Comparison of ENCODE assay signal across 7 mouse cellular contexts in the genomic region with DNA sequence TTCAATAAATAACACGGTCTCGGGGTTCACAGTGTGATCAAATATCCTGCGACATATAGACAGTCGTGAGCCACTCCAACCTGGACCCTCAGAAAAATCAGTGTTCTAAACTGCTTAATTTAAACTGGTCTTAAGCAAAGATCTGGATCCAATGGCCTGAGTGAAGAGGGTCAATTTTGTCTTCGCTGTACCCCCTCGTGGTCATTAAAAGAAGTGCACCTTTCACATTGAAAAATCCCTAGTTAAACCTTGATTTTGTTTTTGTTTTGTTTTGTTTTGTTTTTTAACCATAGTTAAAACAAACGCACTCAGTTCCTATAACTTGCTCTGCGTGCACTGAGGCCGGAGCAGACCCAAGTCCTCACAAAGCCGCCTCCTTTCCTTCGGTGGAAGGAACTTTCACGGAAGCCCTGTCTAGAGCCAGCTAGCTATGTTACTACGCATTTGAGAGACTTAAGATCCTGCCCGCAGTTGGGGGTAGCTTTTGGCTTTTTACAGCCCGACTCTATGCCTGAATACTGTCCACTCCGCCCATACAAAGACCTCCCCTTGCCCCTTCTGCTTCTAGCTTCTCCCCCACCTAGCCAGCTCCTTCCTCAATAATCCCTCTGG. TPM values are rescaled to one million over a fixed set of nuclear protein-coding genes. Genes with fewer than 3 reads are reported as not detected.
A peak's percentile ranks its signal among the peaks of the same experiment; 100 is the strongest.
DNase-seq lines count a peak whose midpoint lies in the region; ATAC-seq and TF ChIP-seq lines count a peak whose summit lies in the region.

No protein-coding gene starts in this region.

- TF ChIP-seq POLR2A in testis, adult 2 months (IDR thresholded peaks at IDR 0.05; ENCODE audit: control insufficient read depth, low read depth, low read length), result no peak

- H3K27ac ChIP-seq in testis, adult 2 months (ENCODE audit: control insufficient read depth, insufficient read depth, low read depth, low read length), result peak overlapping the region; percentile 78
- H3K27ac ChIP-seq in liver, embryonic 14.5 days, result peak overlapping the region; percentile 76

- ATAC-seq in liver, embryonic 14.5 days (ENCODE audit: insufficient read depth), result no peak

- no peak for TF ChIP-seq CTCF in testis, adult 2 months (IDR thresholded peaks at IDR 0.05; ENCODE audit: control insufficient read depth, insufficient read depth, insufficient replicate concordance, low read depth, low read length)
- TF ChIP-seq CTCF in liver, embryonic 14.5 days (IDR thresholded peaks at IDR 0.05; ENCODE audit: low read depth), result peak; percentile 72

- no peaks in the 10 kb centered on the region for H3K9me3 ChIP-seq in liver, embryonic 14.5 days (ENCODE audit: control insufficient read depth, low read length)

- H3K4me1 ChIP-seq in testis, adult 2 months (ENCODE audit: control insufficient read depth, insufficient read depth, low read length), result peaks cover 8% of the 10 kb centered on the region
- H3K4me1 ChIP-seq in liver, embryonic 14.5 days (replicated peaks; ENCODE audit: control insufficient read depth in 2 of 2, insufficient read depth in 2 of 2, low read length in 1 of 2), result peaks cover 15 to 19% of the 10 kb centered on the region in 2 experiments

- DNase-seq in testis, postnatal 10 days (ENCODE audit: low spot score), result no peak
- peak; percentile 51 for DNase-seq in c-Kit-positive CD71-positive TER-119-positive erythroid progenitor cells, embryonic 14.5 days (ENCODE audit: low spot score)
- DNase-seq in heart, postnatal 10 days, result peak; percentile 24 to 52
- no peak for DNase-seq in liver, embryonic 14.5 days (ENCODE audit: low read depth in 3 of 3, low spot score in 3 of 3)
- peak; percentile 77 for DNase-seq in retina, embryonic 14.5 days (ENCODE audit: low spot score)
- no peak for DNase-seq in right cerebral cortex, postnatal 4 days

- no peak for TF ChIP-seq EP300 in liver, embryonic 14.5 days (IDR thresholded peaks at IDR 0.05; ENCODE audit: low read depth)

- WGBS in liver, embryonic 14.5 days (ENCODE audit: insufficient replicate concordance), result 4% methylated on average over 16 of the region's 16 CpGs

- H3K9ac ChIP-seq in liver, embryonic 14.5 days (replicated peaks), result peak overlapping the region; percentile 92

- intact Hi-C loops in heart, postnatal 10 days (cut with DNase I), result loop anchor here (5.0 to 10.0 kb wide), 6 partner anchors 93 to 293 kb away; partner anchors contain the start of genes Pebp1, Rfc5 and Wsb2

- peak overlapping the region; percentile 93 for H3K4me3 ChIP-seq in testis, adult 2 months (ENCODE audit: control insufficient read depth, low read depth, low read length)
- peak overlapping the region; percentile 95 to 99 for H3K4me3 ChIP-seq in liver, embryonic 14.5 days (ENCODE audit: insufficient read depth in 1 of 2, low read depth in 2 of 2, low read length in 2 of 2)

- no peaks in the 10 kb centered on the region for H3K27me3 ChIP-seq in testis, adult 2 months (ENCODE audit: control insufficient read depth, insufficient read depth, low read length)
- H3K27me3 ChIP-seq in liver, embryonic 14.5 days (ENCODE audit: control insufficient read depth, insufficient read depth, low read length), result no peaks in the 10 kb centered on the region

- no peaks in the 10 kb centered on the region; the same call in 1 of the 2 replicates for H3K36me3 ChIP-seq in testis, adult 2 months (ENCODE audit: control insufficient read depth, insufficient read depth, low read length)
- H3K36me3 ChIP-seq in liver, embryonic 14.5 days (replicated peaks; ENCODE audit: control insufficient read depth, insufficient read depth, low read depth), result peaks cover 14% of the 10 kb centered on the region

- peak overlapping the region; percentile 97 for H3K4me2 ChIP-seq in liver, embryonic 14.5 days (ENCODE audit: low read depth)

RNA-seq across cellular contexts. Expression of gene Suds3, which starts 1.2 kb away (rescaled TPM):
- polyA plus RNA-seq in testis, adult 2 months (2012; rRNA removed), result 80.5 and 86.1 TPM in 2 replicates
- total RNA-seq in heart, postnatal 10 days (2021), result 10 to 100 TPM; 63.7 to 88.5 TPM
- polyA plus RNA-seq in liver, embryonic 14.5 days (2012; rRNA removed), result 16.2 and 22.7 TPM in 2 replicates
- 19.7 and 19.8 TPM in 2 replicates for polyA plus RNA-seq in liver, embryonic 14.5 days (2014; fragmentation: Nextera tagmentation; extraction: Ambion mirVana)

RNA-seq across cellular contexts. Expression of gene Taok3, which starts 5.2 kb away (rescaled TPM):
- polyA plus RNA-seq in testis, adult 2 months (2012; rRNA removed), result 5.7 and 6.0 TPM in 2 replicates
- 1 to 10 TPM; 9.4 to 10.0 TPM for total RNA-seq in heart, postnatal 10 days (2021)
- polyA plus RNA-seq in liver, embryonic 14.5 days (2012; rRNA removed), result 14.7 and 17.1 TPM in 2 replicates
- 43.3 and 50.2 TPM in 2 replicates for polyA plus RNA-seq in liver, embryonic 14.5 days (2014; fragmentation: Nextera tagmentation; extraction: Ambion mirVana)

Comparison
In these comparisons a context has a peak if more than half of its experiments do, and no peak if none do; other contexts are left out.
1. DNase-seq: peak in c-Kit-positive CD71-positive TER-119-positive erythroid progenitor cells, embryonic 14.5 days (single experiment), heart, postnatal 10 days (2 of 2) and retina, embryonic 14.5 days (single experiment); none in testis, postnatal 10 days (single experiment), liver, embryonic 14.5 days (0 of 3) and right cerebral cortex, postnatal 4 days (single experiment).